Mouse (Mus musculus) brown adipose tissue, adult 24 weeks (tissue): ENCODE measurements around the gene Cpz. TPM values are rescaled to one million over a fixed set of nuclear protein-coding genes. Genes with fewer than 3 reads are reported as not detected.

Source experiments
- H3K27ac ChIP-seq: fragments of 200-500 bp; replicated peaks from 2 replicates; pipeline ENCODE4 v1.5.1; 2012; ENCODE audit warnings: low read depth, mild to moderate bottlenecking, low read length
- H3K4me1 ChIP-seq: fragments of 200-500 bp; 2 replicates; pipeline ENCODE4 v1.6.1; 2012; ENCODE audit warnings: low read length, mixed read lengths; ENCODE audit not compliant: control insufficient read depth, insufficient read depth, insufficient read length
- H3K4me3 ChIP-seq: fragments of 200-500 bp; 2 replicates; pipeline ENCODE4 v1.5.1; 2012; ENCODE audit warnings: low read depth, mild to moderate bottlenecking, low read length, moderate library complexity; ENCODE audit not compliant: insufficient read depth
- polyA plus RNA-seq: library from polyadenylated mRNA; stranded (reverse); fragments of >200 nt; gene quantifications from 2 replicates; pipeline ENCODE4 v1.2.4, GENCODE M21; 2012; ENCODE audit not compliant: missing spikeins, insufficient read depth, insufficient read length

Cpz gene
- polyA plus RNA-seq: 0.48 and 0.83 TPM in 2 replicates

DNA sequence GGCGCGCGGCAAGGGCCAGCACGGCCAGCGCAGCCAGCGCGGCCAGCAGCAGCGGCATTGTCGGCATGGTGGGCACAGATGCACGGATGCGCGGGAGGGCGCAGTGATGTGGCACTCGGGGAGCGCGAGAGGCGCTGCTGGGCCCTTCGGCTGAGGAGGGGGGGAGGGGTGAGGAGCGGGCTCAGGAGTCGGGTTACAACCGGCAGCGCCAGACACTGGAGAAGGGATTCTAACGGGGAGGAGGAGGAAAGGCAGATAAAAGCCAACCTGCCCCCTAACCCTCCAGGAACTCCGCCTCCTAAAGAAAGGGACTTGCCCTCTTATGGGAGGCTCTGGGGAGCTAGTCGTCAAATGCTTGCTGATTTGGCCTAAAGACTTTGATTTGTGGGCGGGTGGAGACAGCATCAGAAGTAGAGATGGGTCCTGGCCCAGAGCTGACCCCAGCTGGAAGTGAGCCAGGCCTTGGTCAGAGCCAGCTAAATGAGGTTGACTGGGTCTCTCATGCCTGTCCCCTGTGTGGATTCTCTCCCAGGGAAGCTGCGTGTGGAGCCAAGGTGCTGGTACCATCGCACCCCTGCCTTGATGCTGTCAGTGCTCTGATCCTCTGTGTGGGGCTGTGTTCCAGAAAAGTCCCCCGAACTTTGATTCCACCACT, at the start of gene Cpz:
TSS of gene Cpz (minus strand) at position 230 of the 655 bp plus-strand sequence.
- no peak within 1 kb of the TSS for H3K4me3 ChIP-seq

DNA sequence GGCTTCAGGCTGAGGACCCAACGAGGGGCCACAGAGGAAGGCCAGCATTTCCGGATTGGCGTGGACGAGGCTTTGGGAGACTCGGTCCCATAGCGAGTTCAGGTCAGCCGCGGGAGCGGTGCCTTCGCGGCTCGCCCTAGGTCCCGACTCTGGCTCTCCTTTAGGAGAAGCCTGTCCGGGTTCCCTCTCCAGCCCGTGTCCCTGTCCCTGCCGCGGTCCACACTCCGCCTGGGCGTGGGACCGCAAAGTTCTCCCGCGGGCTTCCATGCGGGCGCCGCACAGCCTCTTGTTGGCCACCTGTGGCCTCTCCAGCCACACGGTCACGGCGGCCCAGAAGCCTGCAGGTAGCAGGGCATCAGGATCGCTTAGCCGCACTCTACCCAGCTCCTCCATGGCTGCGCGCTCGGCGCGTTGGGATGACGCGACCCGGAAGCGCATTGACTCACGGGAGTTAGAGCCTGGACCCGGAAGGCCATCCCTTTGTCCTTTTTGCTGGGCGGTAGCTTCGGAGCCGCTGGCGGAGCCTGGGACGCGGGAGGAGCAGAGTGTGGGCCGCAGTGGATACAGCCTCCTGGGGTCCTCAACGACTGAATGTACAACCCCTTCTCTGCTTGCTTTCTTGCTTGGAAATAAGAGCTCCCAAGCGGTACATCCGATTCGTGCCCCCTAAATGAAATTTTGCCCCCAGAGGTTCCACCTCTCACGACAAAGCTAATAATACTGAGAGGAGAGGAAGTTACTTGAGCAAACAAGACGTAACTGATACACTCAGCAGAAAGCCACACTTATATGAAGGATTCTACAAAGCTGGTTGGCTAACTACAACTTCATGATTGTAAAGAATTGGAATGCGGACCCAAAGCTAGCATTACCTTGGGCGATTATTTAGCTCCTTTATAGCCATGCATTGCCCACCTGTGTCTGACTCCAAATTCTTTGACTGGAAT, 49.4 kb upstream of the Cpz start, which contains the start of gene Trmt44:
TSS of gene Trmt44 (minus strand) at position 418 of the 947 bp plus-strand sequence.
- Histone ChIP-seq H3K27ac (peak within 1 kb of the TSS; percentile 86), H3K4me3 (peak within 1 kb of the TSS; percentile 99), H3K4me1 (no peaks in the 10 kb centered on the region; the same call in 1 of the 2 replicates)

More for the DNA sequence above, at the start of gene Cpz:
- H3K27ac ChIP-seq: no peak within 1 kb of the TSS
- H3K4me1 ChIP-seq: no peaks in the 10 kb centered on the region

DNA sequence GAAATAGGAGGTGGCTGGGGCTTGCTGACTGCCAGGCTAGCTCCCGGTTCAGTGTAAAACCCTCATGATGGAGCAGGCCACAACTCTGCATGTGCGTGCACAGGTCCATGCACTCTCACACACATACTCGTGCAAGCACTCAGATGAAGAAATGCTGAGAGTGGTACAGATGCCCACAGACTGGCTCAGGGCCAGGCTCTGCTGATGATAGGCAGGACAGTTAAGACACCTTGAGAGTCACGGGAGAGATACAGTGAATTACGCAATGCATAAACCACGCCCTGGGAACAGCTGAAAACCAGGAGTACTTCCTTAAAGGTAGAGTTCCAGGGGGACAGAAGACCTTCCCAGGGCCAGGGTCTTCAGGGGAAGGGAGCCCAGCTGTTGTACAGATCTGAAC, 46.0 kb upstream of the Cpz start:
- Histone ChIP-seq H3K4me3 (no peak overlapping the region), H3K4me1 (no peaks in the 10 kb centered on the region; the same call in 1 of the 2 replicates), H3K27ac (no peak overlapping the region)

DNA sequence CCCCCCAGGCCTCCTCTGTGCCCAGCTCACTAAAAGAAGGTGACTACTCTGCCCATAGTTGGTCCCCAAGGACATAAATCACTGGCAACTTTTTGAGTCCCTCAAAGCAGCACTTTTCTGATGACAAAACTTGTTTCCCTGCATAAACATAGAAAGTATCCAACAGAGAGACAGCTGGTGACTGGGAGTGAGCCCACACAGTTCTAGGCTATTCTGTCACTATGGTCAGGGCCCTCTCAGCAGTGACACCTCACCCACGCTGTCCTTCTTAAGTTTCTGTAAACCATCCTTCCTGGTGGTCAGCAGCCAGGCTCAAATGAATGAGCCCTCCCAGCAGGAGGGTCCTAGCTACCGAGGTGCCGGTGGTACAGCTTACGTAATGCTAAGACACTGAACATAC, 41.1 kb upstream of the Cpz start:
- Histone ChIP-seq H3K4me1 (no peaks in the 10 kb centered on the region), H3K4me3 (no peak overlapping the region), H3K27ac (no peak overlapping the region)

DNA sequence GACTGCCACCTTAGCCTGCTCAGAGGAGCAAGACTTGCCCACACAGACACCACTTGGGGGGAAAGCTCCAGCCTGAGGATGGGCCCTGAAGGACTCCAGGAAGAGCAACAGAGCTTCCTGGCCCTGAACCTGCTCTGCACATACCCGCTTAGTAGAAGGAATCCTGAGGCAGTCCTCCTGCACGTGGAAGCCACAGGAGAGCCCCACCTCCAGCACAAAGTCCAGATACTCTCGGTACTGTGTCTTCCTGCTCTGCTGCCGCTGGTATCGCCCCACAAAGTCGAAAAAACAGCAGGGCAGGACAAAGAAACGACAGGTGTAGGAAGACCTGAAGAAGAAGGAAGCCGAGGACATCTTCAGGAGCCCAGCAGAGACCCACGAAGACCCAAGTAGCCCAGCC, 39.7 kb upstream of the Cpz start:
- Histone ChIP-seq H3K4me3 (no peak overlapping the region), H3K27ac (no peak overlapping the region), H3K4me1 (no peaks in the 10 kb centered on the region)

DNA sequence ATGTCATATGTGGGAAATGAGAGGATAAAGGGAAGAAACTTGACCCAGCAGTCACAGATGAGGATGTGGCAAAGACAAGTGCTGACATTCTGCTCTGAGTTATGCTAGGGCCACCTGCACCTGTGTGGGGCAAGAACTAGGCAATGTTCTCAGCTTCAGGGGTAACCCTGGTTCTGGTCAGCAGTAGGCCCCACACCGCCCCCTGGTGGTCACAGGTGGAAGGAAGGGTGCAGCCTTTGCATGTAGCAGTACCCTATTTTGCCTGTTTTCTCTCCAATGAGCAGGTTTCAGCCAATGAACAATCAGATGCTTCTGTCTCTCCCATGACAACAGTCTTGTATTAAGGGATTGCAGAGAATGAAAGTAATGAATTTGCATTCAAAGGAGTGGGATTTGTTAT, 38.0 kb upstream of the Cpz start:
- Histone ChIP-seq H3K4me3 (no peak overlapping the region), H3K27ac (no peak overlapping the region)

DNA sequence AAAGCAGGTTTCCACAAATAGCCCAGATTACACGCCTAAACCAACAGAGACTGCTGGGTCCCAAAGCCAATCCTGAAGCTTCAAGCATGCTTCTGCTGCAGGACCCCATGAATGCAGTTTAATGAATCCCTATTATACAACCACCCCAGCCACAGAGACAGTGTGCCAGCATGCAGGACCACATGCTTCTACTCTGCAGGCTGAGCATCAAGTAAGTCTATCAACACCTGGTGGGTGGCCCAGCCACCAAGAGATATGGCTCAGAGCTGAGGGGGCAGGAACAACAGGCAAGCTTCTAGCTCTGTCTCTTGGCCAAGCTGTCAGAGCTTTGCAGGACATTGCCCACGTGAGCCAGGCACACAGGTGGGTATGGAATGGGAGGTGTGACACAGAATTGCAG, 37.1 kb upstream of the Cpz start:
- Histone ChIP-seq H3K4me1 (no peaks in the 10 kb centered on the region), H3K4me3 (no peak overlapping the region), H3K27ac (no peak overlapping the region)

More for the DNA sequence above, 38.0 kb upstream of the Cpz start:
- no peaks in the 10 kb centered on the region for H3K4me1 ChIP-seq

DNA sequence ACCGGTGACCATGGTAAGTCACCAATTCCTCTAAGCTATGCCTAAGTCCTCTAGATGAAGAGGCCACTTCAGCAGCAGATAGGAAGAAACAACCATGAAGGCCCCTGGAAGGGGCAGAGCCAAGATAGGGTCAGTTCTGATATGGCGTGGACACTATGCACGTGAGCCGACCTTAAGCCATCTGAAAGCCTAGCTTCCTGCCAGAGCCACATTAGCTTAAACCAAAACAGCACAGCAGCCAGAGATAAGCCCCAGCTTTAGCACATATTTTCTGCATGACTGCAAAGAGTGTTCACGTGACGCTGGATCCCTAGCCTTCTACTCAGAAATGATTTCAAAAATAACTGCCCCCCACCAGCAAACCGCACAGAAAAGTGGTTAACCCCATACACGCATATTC, 33.9 kb upstream of the Cpz start:
- Histone ChIP-seq H3K27ac (no peak overlapping the region), H3K4me1 (no peaks in the 10 kb centered on the region), H3K4me3 (no peak overlapping the region)

DNA sequence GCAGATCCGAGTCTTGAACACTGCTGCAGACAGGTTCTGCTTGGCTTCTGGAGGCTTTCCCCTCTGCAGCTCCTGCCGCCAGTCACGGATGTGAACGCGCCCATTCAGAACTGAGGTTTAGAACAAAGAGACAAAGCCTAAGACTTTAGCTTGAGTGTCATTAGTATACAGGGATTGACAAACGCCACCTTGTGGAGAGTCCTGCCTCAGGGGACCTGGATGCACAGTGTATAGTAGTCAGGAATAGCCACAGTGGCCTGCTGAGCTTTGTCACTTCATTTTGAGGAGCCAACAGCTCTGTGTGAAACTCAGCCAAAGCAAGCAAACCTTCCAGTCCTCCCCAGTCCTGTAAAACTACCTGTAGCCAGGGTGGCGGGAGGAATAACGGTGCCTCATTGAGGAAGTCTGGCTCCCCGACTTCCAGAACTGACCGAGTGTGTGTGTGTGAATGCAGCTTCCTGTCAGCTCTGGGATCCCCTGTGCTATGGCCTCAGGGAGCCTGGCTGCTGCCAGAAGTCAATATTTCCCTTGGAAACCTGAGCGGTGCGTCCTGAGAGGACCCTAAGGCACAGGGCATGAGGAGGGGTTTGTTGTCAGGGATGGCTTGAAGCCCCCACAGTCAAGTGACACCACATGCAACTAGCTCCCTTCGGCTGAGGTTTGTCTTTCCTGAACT, 32.6 kb upstream of the Cpz start:
- Histone ChIP-seq H3K4me1 (no peaks in the 10 kb centered on the region), H3K4me3 (no peak overlapping the region), H3K27ac (no peak overlapping the region)

DNA sequence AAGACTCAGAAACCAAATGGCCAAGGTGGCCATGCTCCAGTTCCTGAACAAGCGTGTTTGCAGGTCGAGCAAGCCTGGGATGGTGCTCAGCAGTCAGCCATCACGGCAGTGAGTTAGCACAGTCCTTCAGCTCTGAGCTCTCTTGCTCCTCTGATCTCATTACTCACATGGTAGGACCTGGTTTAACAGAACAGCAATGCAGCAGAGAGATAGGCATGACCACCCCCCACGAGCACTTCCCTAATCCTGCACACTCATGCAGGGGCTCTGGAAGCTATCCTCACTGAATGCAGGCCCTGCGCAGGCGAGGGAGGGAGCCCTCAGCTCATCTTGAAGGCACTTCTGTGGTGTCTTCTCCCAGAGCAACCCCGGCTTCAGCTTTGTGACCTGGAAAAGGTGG, 30.9 kb upstream of the Cpz start:
- H3K4me1 ChIP-seq: no peaks in the 10 kb centered on the region

DNA sequence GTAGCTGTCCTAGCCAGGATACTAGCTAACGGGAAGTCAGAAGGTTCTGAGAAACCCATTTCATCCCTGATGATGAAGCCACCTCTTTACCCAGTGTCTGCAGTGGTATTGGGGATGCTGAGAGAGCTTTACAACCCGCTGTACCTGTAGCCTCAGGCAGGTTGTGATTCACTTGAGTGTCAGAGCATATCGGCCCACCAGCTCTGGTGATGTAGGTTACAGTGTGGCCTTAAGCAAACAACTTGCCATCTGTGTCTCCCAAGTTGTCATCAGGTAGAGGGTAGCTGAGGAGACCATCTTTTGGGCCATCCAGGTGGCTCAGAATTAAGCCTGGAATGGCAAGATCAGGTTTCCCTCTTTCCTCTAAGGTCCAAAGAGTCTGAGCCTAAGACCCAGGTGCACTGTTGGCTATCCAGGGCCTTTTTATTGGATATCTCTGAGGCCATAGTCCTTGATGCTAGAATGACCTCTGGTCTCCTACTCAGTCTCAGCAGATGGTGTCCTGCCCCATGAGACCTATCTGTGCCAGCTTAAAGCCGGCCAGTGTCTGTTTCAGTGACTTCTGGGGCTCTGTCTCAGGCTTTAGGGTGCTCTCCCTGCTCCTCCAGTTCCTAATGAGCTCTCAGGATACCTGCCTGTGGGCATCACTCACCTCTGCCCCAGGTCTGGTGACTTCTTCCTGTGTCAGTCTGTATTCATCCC, 27.5 kb upstream of the Cpz start:
- H3K27ac ChIP-seq: no peak overlapping the region
- H3K4me3 ChIP-seq: no peak overlapping the region
- H3K4me1 ChIP-seq: no peaks in the 10 kb centered on the region

More for the DNA sequence above, 30.9 kb upstream of the Cpz start:
- Histone ChIP-seq H3K4me3 (no peak overlapping the region), H3K27ac (no peak overlapping the region)

DNA sequence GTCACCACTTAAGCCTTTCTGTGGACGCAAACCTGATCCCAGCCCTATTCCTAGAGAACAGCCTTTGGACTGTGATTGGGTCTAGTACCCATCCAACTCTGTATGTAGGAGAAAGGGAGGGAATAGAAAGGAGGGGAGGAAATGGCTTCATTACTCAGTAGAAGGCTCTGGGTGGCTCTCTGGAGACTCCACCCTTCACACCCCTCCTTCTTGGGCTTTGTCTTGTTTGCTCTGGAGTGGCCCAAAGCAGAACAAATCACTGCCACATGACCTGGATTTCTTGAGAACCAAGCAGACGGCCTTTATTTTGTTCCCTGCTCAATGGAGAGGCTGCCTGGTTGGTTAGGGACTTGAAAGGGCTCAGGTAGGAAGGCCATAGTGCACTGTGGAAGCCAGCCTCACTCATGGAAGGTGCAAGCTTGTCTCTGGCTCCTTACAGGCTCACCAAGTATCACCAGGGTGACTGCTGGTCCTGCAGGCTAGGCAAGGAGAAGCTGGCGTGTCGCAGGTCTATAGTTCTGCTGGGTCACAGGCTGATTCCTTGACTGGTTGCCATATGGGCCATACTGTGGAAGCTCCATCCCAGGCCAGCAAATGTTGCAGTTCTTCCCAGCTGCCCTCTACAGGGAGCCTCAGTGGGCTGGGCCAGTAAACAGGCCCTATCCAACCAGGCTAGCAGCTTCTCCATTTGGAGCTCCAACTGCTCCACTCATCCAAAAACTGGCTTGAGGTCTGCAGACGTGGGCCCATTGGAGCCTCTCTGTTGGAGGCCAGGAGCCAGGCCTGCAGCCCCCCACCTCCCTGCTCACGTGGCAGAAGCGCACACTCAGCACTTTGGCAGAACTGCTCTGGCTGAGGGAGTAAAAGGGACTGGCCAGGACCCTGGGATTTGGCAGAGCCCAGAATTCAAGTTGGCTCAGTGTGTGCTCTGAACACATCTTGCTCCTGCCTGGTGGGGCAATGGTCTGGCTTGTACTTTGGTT, 26.6 kb upstream of the Cpz start:
- Histone ChIP-seq H3K27ac (no peak overlapping the region), H3K4me3 (no peak overlapping the region), H3K4me1 (no peaks in the 10 kb centered on the region)

DNA sequence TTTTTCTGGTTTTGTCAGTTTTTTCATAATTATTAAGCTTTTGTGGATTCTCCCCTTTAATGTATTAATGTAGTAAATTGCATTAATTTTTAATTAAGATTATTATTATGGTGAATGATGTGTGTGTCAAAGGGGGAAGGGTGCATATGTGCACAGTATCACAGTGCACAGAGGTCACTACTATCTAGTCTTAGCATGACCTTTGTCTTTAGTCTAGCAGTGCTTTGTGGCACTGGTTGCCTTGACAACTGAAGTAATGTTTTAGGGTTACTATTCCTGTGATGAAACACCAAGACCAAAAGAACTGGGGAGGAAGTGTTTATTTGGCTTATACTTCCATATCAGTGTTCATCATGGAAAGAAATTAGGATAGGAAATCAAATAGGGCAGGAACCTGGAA, 20.6 kb upstream of the Cpz start:
- no peak overlapping the region for H3K27ac ChIP-seq
- no peak overlapping the region for H3K4me3 ChIP-seq
- no peaks in the 10 kb centered on the region for H3K4me1 ChIP-seq
